Mouse (Mus musculus) right cerebral cortex, postnatal 14 days (tissue): ENCODE results near the gene Cyp4f13.

Experiments
- DNase-seq: peaks from one replicate; pipeline ENCODE4 v3.0.0; 2022

The Cyp4f13 gene

GRCm38 (mm10) chr17:32904414-32904813 is 42.8 kb downstream of the Cyp4f13 start:
- no peak for DNase-seq

- DNase-seq: no peak
Measured at GRCm38 (mm10) chr17:32901751-32902525, 45.3 kb downstream of the Cyp4f13 start.

GRCm38 (mm10) chr17:32895421-32895820 is 51.8 kb downstream of the Cyp4f13 start:
- DNase-seq: no peak

DNA sequence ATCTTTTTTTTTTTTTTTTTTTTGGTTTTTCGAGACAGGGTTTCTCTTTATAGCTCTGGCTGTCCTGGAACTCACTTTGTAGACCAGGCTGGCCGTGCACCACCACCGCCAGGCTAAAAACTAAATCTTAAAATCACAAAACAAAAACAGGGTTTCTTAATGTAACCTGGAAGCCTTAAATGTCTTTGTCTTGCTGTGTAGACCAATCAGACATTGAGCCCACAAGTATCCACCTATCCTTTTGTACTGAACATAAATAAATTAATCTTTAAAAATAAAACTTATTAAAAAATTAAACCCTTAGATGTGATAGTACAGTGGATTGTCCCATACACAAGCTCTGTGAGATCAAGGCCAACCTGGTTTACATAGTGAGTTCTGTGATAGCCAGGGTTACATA is 53.3 kb downstream of the Cyp4f13 start:
- no peak for DNase-seq

- DNase-seq: peak; percentile 69
Measured at GRCm38 (mm10) chr17:32891239-32892180, 55.7 kb downstream of the Cyp4f13 start, which contains the start of gene Zfp870. TSS of gene Zfp870 (minus strand) at chr17:32891642.

DNA sequence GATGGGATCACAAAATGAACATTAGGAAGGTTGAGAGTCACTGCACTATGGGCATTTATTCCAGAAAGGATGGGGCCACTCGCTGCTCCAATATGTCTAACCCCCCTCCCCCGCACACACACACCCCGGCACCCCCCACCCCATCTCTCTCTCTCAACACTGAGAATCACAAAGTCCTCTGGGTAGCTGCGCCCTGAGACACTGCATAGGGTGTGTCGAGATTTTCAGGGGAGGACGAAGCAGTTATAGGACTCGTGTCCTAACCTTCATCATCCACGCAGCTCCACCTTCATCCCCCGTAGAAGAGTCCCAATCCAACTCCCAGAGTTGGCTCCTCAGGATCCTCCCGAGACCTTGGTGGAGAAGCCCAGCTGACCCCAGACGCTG is 56.4 kb downstream of the Cyp4f13 start:
- no peak for DNase-seq

DNA sequence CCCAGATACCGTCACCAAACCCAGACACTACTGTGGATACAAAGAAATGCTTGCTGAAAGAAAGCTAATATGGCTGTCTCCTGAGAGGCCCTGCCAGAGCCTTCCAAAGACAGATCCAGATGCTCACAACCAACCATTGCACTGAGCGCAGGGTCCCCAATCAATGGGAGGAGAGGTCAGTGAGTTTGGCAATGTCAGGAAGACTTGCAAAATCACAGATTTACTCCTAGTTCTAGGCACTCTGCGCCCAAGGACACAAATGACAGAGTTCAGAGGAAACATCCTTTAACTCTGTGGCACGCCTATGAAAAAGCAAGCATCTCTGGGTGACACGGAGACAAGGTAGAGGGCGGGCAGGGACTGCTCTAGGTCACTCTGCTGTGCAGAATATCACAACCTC is 57.6 kb downstream of the Cyp4f13 start:
- DNase-seq: no peak

DNA sequence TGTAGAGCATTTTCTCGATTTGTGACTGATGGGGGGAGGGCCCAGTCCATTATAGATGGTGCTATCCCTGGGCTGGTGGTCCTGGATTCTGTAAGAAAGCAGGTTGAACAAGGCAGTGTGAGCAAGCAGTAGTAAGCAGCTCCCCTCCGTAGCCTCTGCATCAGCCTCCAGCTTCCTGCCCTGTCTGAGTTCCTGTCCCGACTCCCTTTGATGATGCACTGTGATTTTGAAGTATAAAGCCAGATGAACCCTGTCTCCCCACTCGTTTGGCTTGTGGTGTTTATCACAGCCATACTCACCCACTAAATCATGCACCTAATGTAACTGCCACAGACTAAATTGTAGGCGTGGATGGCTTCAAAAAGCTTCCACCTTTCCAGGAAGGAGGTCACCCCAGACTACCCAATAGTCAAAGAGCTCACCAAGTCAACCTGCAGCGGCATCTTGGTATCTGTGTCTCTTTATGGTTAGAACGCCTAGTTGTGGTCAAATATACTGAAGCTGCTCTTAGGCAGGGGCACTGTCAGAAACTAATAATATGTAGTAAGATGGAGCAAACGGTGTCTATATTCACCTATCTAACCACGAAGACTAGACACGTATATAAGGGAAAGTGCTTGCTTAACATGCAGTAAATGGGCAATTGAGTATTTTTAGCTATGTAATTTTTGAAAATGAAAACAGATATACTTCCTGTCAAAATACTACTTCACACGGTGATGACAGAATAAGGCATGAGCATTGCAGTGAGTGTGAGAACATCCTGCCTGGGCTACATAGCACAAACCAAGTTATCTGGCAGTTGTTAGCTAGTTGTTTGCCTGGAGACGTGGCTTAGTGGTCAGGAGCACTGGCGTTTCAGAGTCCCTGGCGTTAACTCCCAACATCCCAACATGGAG is 66.6 kb downstream of the Cyp4f13 start:
- DNase-seq: no peak

DNA sequence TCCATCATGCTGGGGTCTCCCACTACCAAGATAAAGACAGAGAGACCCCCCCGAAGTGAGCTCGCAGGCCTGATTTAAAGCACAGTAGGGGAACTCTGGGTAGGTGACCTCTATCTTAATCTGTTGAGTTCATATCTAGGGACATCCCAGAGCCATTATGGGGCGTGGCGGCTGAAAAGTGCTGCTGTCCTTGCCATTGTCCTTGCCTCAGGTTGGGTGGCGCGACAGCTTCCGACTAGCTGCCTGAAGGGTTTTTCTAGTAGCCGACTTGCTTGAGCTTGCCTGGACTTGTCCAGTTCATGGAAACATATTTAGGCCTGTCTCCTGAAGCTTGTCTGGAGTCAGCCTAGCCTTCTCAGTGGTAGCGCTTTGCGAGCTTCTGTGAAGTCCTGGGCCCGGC is 68.4 kb downstream of the Cyp4f13 start:
- DNase-seq: no peak

DNA sequence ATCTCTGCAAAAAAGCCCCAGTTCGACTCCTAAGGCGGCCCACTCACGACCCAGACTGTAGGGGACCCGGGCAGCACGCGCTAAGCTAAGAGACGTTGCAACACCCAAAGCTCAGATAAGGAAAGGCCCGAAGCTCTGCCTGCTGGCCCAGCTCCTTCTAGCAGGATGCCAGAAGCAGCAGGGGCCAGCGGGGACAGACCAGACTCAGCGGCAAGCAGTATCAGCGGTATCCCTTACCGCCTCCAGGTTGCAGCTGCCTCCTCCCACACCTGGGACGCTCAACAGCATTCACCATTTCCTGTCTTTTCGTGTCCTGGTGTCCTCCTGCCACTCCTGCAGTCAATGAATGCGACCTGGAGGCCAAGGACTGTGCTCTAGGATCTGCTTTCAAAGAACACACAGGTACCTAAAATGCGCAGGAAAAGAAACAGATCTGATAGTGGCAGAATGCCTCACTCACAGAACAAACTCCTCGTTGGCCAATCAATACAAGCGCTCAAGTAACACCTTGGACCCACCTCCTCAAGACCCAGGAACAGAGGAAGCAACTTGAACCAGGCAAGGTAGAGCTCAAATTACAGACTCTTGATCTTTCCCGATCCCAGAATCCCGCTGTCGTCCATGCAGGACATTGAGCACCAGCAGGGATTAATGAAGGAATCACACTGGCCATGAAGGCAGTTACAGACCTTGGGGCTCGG is 69.6 kb downstream of the Cyp4f13 start:
- no peak for DNase-seq
